In genomic region chr17:31034165-31034564, GRCm38 (mm10) we compare ENCODE assay signal across 11 mouse cellular contexts. TPM values are rescaled to one million over a fixed set of nuclear protein-coding genes. Genes with fewer than 3 reads are reported as not detected.
DNase-seq lines count a peak whose midpoint lies in the region; ATAC-seq lines count a peak whose summit lies in the region.
"Had no signal": no experiment of that assay in that cellular context is flagged by ENCODE, and none has a peak within 500 bp of the region (broad histone marks: within the 10 kb centered on the region; RNA-seq: fewer than 3 reads in every experiment).

No protein-coding gene starts in this region.

- no peak for ATAC-seq in midbrain, embryonic 16.5 days
- peak; percentile 58; the same call in 1 of the 2 replicates for ATAC-seq in forebrain, embryonic 15.5 days (replicated peaks)
- peak; percentile 97 for ATAC-seq in liver, embryonic 11.5 days (replicated peaks; ENCODE audit: low FRiP score)
- ATAC-seq: Patski had no signal

- peak overlapping the region; percentile 71 for H3K27ac ChIP-seq in midbrain, embryonic 10.5 days (replicated peaks)
- H3K27ac ChIP-seq in midbrain, embryonic 16.5 days (ENCODE audit: low read length): no peak overlapping the region
- H3K27ac ChIP-seq in forebrain, embryonic 15.5 days (replicated peaks): peak overlapping the region; percentile 14; the same call in 1 of the 2 replicates
- peak overlapping the region; percentile 73 for H3K27ac ChIP-seq in liver, embryonic 11.5 days (ENCODE audit: low read depth, low read length)

- H3K36me3 ChIP-seq in midbrain, embryonic 10.5 days: no peaks in the 10 kb centered on the region
- H3K36me3 ChIP-seq in midbrain, embryonic 16.5 days (ENCODE audit: control insufficient read depth, insufficient read depth, low read length): no peaks in the 10 kb centered on the region
- no peaks in the 10 kb centered on the region for H3K36me3 ChIP-seq in forebrain, embryonic 15.5 days
- no peaks in the 10 kb centered on the region for H3K36me3 ChIP-seq in liver, embryonic 11.5 days (ENCODE audit: control insufficient read depth, insufficient read depth, low read length)

- H3K9me3 ChIP-seq in midbrain, embryonic 10.5 days (replicated peaks): peaks cover 6% of the 10 kb centered on the region; the same call in 1 of the 2 replicates
- peaks cover 4% of the 10 kb centered on the region; the same call in 1 of the 2 replicates for H3K9me3 ChIP-seq in midbrain, embryonic 16.5 days (replicated peaks; ENCODE audit: control insufficient read depth, low read length, poor library complexity, severe bottlenecking)
- no peaks in the 10 kb centered on the region for H3K9me3 ChIP-seq in forebrain, embryonic 15.5 days
- H3K9me3 ChIP-seq in liver, embryonic 11.5 days (ENCODE audit: control insufficient read depth, low read length): no peaks in the 10 kb centered on the region; the same call in 1 of the 2 replicates

- DNase-seq in midbrain, embryonic 10.5 days (ENCODE audit: low spot score): no peak
- DNase-seq in liver, embryonic 11.5 days (ENCODE audit: low spot score): peak; percentile 59
- DNase-seq in thymus, postnatal 10 days (ENCODE audit: low spot score in 2 of 2): peak; percentile 44 to 50
- no peak for DNase-seq in left cerebral cortex, adult 18-20 months (ENCODE audit: low spot score in 2 of 2)
- DNase-seq in lung, postnatal 10 days: no peak
- DNase-seq in frontal cortex, postnatal 25 days (ENCODE audit: low spot score in 2 of 2): no peak
- DNase-seq: cerebellum, postnatal 36 days; lung, embryonic 14.5 days had no signal

- WGBS in midbrain, embryonic 10.5 days: 59% methylated on average over 5 of the region's 5 CpGs
- 42% methylated on average over 5 of the region's 5 CpGs for WGBS in midbrain, embryonic 16.5 days
- 39% methylated on average over 5 of the region's 5 CpGs for WGBS in forebrain, embryonic 15.5 days
- 24% methylated on average over 5 of the region's 5 CpGs for WGBS in liver, embryonic 11.5 days

- no peaks in the 10 kb centered on the region for H3K27me3 ChIP-seq in midbrain, embryonic 10.5 days (ENCODE audit: low read depth, poor library complexity, severe bottlenecking)
- no peaks in the 10 kb centered on the region for H3K27me3 ChIP-seq in midbrain, embryonic 16.5 days (ENCODE audit: control insufficient read depth, insufficient read depth, low read depth, low read length)
- no peaks in the 10 kb centered on the region for H3K27me3 ChIP-seq in forebrain, embryonic 15.5 days
- no peaks in the 10 kb centered on the region for H3K27me3 ChIP-seq in liver, embryonic 11.5 days (replicated peaks; ENCODE audit: control insufficient read depth, insufficient read depth, low read length)
- H3K27me3 ChIP-seq: Patski had no signal

- H3K9ac ChIP-seq in midbrain, embryonic 16.5 days (ENCODE audit: low read depth, low read length): no peak overlapping the region
- H3K9ac ChIP-seq in forebrain, embryonic 15.5 days (replicated peaks): 0 out of 2 replicates have a peak overlapping the region, but pooled peaks have one; percentile 2
- 0 out of 2 replicates have a peak overlapping the region, but pooled peaks have one; percentile 0 for H3K9ac ChIP-seq in liver, embryonic 11.5 days (ENCODE audit: low read depth, low read length)
- H3K9ac ChIP-seq: lung, embryonic 14.5 days had no signal

- H3K4me2 ChIP-seq in midbrain, embryonic 16.5 days (ENCODE audit: low read length): no peak overlapping the region
- H3K4me2 ChIP-seq in forebrain, embryonic 15.5 days (replicated peaks): no peak overlapping the region
- peak overlapping the region; percentile 36 for H3K4me2 ChIP-seq in liver, embryonic 11.5 days
- H3K4me2 ChIP-seq: lung, embryonic 14.5 days had no signal

- H3K4me1 ChIP-seq in midbrain, embryonic 10.5 days: peaks cover 17% of the 10 kb centered on the region
- H3K4me1 ChIP-seq in midbrain, embryonic 16.5 days (ENCODE audit: control insufficient read depth, insufficient read depth, low read length): peaks cover 3% of the 10 kb centered on the region; the same call in 1 of the 2 replicates
- H3K4me1 ChIP-seq in forebrain, embryonic 15.5 days: peaks cover 21% of the 10 kb centered on the region
- peaks cover 15% of the 10 kb centered on the region for H3K4me1 ChIP-seq in liver, embryonic 11.5 days (replicated peaks; ENCODE audit: control insufficient read depth, insufficient read depth, low read length)

- H3K4me3 ChIP-seq in midbrain, embryonic 10.5 days: no peak overlapping the region
- H3K4me3 ChIP-seq in midbrain, embryonic 16.5 days (ENCODE audit: low read depth, low read length): no peak overlapping the region
- no peak overlapping the region for H3K4me3 ChIP-seq in forebrain, embryonic 15.5 days
- no peak overlapping the region for H3K4me3 ChIP-seq in liver, embryonic 11.5 days (ENCODE audit: low read depth, low read length)

RNA-seq across cellular contexts. Expression of gene Abcg1, which starts 23.3 kb away (rescaled TPM):
- polyA plus RNA-seq in midbrain, embryonic 10.5 days (2016; fragmentation: Nextera tagmentation; extraction: Ambion mirVana): 5.8 and 9.0 TPM in 2 replicates
- polyA plus RNA-seq in midbrain, embryonic 16.5 days (2015; fragmentation: Nextera tagmentation; extraction: Ambion mirVana): 23.7 and 24.3 TPM in 2 replicates
- polyA plus RNA-seq in forebrain, embryonic 15.5 days (2015; fragmentation: Nextera tagmentation; extraction: Ambion mirVana): 20.2 and 20.8 TPM in 2 replicates
- polyA plus RNA-seq in liver, embryonic 11.5 days (2014; fragmentation: Nextera tagmentation; extraction: Ambion mirVana): 6.5 and 6.7 TPM in 2 replicates
- total RNA-seq in left cerebral cortex, adult 18-20 months (2021): 10 to 100 TPM; 70.5 to 80.0 TPM

Comparison
In these comparisons a context has a peak if more than half of its experiments do, and no peak if none do; other contexts are left out.
1. DNase-seq: peak in liver, embryonic 11.5 days (single experiment) and thymus, postnatal 10 days (2 of 2); none in midbrain, embryonic 10.5 days (single experiment), left cerebral cortex, adult 18-20 months (0 of 2), lung, postnatal 10 days (single experiment) and frontal cortex, postnatal 25 days (0 of 2).